Mouse (Mus musculus) testis, adult 2 months (tissue): ENCODE measurements around the gene Cant1. TPM values are rescaled to one million over a fixed set of nuclear protein-coding genes. Genes with fewer than 3 reads are reported as not detected.

ENCODE experiments used
- H3K27ac ChIP-seq: fragments of 200-500 bp; 2 replicates; pipeline ENCODE4 v1.5.1; 2012; ENCODE audit warnings: low read depth, low read length; ENCODE audit not compliant: control insufficient read depth, insufficient read depth
- H3K27me3 ChIP-seq: fragments of 200-500 bp; 2 replicates; pipeline ENCODE4 v1.6.1; 2012; ENCODE audit warnings: mild to moderate bottlenecking, low read length, moderate library complexity; ENCODE audit not compliant: control insufficient read depth, insufficient read depth
- H3K36me3 ChIP-seq: fragments of 200-500 bp; 2 replicates; pipeline ENCODE4 v1.6.1; 2012; ENCODE audit warnings: mild to moderate bottlenecking, low read length; ENCODE audit not compliant: control insufficient read depth, insufficient read depth
- H3K4me1 ChIP-seq: fragments of 200-500 bp; 2 replicates; pipeline ENCODE4 v1.6.1; 2012; ENCODE audit warnings: low read length; ENCODE audit not compliant: control insufficient read depth, insufficient read depth
- H3K4me3 ChIP-seq: fragments of 200-500 bp; 2 replicates; pipeline ENCODE4 v1.5.1; 2012; ENCODE audit warnings: low read depth, mild to moderate bottlenecking, low read length, moderate library complexity, mixed read lengths; ENCODE audit not compliant: control insufficient read depth
- CTCF ChIP-seq: fragments of 200-500 bp; IDR thresholded peaks from 2 replicates; pipeline ENCODE4 v1.5.1; 2012; ENCODE audit warnings: low read depth, mild to moderate bottlenecking, inconsistent platforms, low read length, moderate library complexity; ENCODE audit not compliant: control insufficient read depth, insufficient read depth, insufficient replicate concordance
- POLR2A ChIP-seq: fragments of 200-500 bp; IDR thresholded peaks from 2 replicates; pipeline ENCODE4 v1.6.1; 2012; ENCODE audit warnings: low read depth, mild to moderate bottlenecking, inconsistent platforms, low read length, moderate library complexity; ENCODE audit not compliant: control insufficient read depth
- polyA plus RNA-seq: library from polyadenylated mRNA; depleted of rRNA; stranded (reverse); fragments of >200 nt; gene quantifications from 2 replicates; pipeline ENCODE4 v1.2.3, GENCODE M21; 2012

Cant1 gene
- polyA plus RNA-seq, 1 experiment: 37.8 TPM

- Histone ChIP-seq H3K4me1 (no peaks in the 10 kb centered on the region; the same call in 1 of the 2 replicates), H3K27me3 (no peaks in the 10 kb centered on the region), H3K36me3 (no peaks in the 10 kb centered on the region), H3K4me3 (no peak overlapping the region), H3K27ac (no peak overlapping the region)
- no peak for TF ChIP-seq CTCF
- TF ChIP-seq POLR2A: no peak
These were observed 52.3 kb downstream of the Cant1 start for GRCm38 (mm10) chr11:118366559-118366958.

DNA sequence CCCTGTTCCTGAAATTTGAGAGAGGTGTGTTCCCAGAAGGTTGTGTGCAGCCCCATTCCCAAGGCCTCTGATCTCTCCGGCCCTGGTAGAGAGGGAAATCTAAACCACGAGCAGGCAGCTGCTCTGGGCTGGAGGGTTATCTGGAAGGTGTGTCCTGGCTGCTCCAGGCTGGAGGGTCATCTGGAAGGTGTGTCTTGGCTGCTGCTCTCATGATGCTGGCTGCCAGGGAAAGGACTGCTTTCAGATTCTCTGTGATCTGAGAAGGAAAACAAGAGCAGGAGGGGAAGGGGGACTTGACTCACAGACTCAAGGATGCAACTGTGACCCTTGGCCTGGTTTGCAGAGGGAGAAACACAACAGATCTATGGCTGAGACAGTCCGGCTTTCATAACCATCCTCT lies 52.8 kb downstream of the Cant1 start:
- no peak overlapping the region for H3K4me3 ChIP-seq
- no peak overlapping the region for H3K27ac ChIP-seq
- TF ChIP-seq POLR2A: no peak
- no peak for TF ChIP-seq CTCF
- H3K36me3 ChIP-seq: no peaks in the 10 kb centered on the region
- no peaks in the 10 kb centered on the region; the same call in 1 of the 2 replicates for H3K4me1 ChIP-seq
- H3K27me3 ChIP-seq: no peaks in the 10 kb centered on the region

DNA sequence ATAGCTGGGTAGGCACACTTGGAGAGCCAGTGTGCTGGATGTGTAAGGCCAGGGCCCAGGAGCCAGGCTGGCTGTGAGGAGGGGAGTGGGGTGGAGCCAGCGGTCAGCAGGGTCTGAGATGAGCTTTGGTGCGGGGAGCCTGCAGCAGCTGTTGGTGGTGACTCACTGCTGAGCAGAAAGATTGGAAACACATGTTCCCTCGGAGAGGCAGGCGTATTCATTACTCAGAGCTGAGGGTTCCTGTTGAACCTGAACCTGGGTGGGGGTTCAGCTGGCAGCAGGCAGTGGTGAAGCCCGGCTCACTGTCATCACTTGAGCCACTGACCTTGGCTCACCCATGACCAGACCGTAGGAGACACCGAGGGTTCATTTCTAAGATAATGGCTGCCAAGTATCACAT lies 53.7 kb downstream of the Cant1 start:
- no peaks in the 10 kb centered on the region for H3K27me3 ChIP-seq
- no peak overlapping the region for H3K4me3 ChIP-seq
- no peaks in the 10 kb centered on the region for H3K36me3 ChIP-seq
- TF ChIP-seq CTCF (no peak), POLR2A (no peak)
- no peak overlapping the region for H3K27ac ChIP-seq
- peaks cover 5% of the 10 kb centered on the region for H3K4me1 ChIP-seq

GRCm38 (mm10) chr11:118364021-118364420 lies 54.9 kb downstream of the Cant1 start:
- Histone ChIP-seq H3K4me1 (peaks cover 5% of the 10 kb centered on the region), H3K36me3 (no peaks in the 10 kb centered on the region), H3K27me3 (no peaks in the 10 kb centered on the region), H3K4me3 (no peak overlapping the region), H3K27ac (no peak overlapping the region)
- TF ChIP-seq CTCF (no peak), POLR2A (no peak)

DNA sequence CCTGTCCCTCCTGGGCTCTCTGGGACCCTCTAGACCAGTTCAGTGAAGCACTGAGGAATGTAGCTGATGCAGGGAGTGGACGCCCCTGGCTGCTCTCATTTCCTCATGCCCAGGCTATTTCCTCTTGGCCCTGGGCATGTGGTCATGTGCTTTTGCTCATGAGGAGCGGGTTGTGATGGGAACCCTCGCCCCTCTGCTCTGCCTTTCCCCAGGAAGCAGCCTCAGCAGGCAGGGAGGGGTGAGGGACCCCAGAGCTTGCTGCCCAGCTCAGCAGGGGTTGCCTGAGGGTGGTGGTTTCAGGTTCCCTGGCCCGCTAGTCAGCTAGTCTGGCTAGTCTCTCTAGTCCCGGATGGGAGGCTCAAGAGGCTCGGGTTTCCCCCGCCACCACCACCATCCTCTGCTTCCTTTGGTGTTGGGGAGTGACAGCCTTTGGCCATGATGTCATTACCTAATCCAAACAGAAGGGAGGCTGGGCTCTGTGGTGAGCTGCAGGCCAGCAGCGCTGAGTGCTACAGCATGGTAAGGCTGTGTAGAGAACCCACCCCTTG lies 55.8 kb downstream of the Cant1 start:
- Histone ChIP-seq H3K27ac (no peak overlapping the region), H3K27me3 (no peaks in the 10 kb centered on the region), H3K4me3 (no peak overlapping the region), H3K4me1 (peaks cover 5% of the 10 kb centered on the region), H3K36me3 (no peaks in the 10 kb centered on the region)
- no peak for TF ChIP-seq POLR2A
- no peak for TF ChIP-seq CTCF

- Histone ChIP-seq H3K27ac (no peak overlapping the region), H3K4me3 (no peak overlapping the region), H3K27me3 (no peaks in the 10 kb centered on the region), H3K36me3 (no peaks in the 10 kb centered on the region), H3K4me1 (peaks cover 5% of the 10 kb centered on the region)
- TF ChIP-seq CTCF: no peak
- TF ChIP-seq POLR2A: no peak
These were observed 56.4 kb downstream of the Cant1 start for GRCm38 (mm10) chr11:118362501-118362900.

DNA sequence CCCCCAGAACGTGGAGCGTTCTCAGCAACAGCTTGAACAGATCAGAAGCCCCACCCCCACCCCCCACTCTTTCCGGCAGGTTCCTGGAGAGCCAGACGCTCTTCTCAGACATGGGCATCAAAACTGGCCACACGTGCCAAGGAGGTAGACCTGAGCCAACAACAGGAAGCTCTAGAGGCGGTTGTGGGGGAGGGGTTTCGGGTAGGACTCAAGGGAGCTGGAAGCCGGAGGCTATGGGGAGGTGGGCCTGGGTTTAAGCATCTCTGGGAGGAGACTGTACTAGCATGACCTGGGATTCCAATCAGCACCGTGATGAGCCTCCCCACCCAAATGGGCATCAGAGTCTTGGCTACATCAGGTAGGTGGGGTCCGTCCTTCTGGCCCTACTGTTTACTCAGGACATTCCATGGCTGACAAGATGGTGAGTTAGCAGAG lies 58.0 kb downstream of the Cant1 start:
- no peak overlapping the region for H3K27ac ChIP-seq
- H3K36me3 ChIP-seq: no peaks in the 10 kb centered on the region
- peaks cover 5% of the 10 kb centered on the region for H3K4me1 ChIP-seq
- TF ChIP-seq POLR2A (no peak), CTCF (no peak)
- H3K27me3 ChIP-seq: no peaks in the 10 kb centered on the region
- H3K4me3 ChIP-seq: no peak overlapping the region
